Mouse (Mus musculus) E14TG2a.4 (cell line): Measurements from ENCODE around the gene Ankrd52.

Source experiments
- CTCF ChIP-seq: conservative IDR thresholded peaks from 2 replicates; pipeline ENCODE4 v1.5.1; 2014; ENCODE audit warnings: low read length
- POU5F1 ChIP-seq: IDR thresholded peaks from 2 replicates; pipeline ENCODE4 v1.6.1; 2014; ENCODE audit warnings: low read length, borderline replicate concordance

GRCm38 (mm10) chr10:128380565-128380964, 3.6 kb downstream of the Ankrd52 start:
- TF ChIP-seq CTCF, result no peak
- TF ChIP-seq POU5F1, result no peak
